Mouse (Mus musculus) T-helper 2 cell (primary cell): ENCODE measurements around the gene Brip1.

Experiments used
- in situ Hi-C: fragments of 300-600 bp; cut with MboI, MseI; formaldehyde crosslinking; loops from one replicate; pipeline ENCODE4 v1.15.1; 2025; ENCODE audit warnings: high pct_unique_total_duplicates

Brip1 gene

GRCm38 (mm10) chr11:86115955-86116354 lies 85.0 kb downstream of the Brip1 start:
- in situ Hi-C loops: no loop called here

DNA sequence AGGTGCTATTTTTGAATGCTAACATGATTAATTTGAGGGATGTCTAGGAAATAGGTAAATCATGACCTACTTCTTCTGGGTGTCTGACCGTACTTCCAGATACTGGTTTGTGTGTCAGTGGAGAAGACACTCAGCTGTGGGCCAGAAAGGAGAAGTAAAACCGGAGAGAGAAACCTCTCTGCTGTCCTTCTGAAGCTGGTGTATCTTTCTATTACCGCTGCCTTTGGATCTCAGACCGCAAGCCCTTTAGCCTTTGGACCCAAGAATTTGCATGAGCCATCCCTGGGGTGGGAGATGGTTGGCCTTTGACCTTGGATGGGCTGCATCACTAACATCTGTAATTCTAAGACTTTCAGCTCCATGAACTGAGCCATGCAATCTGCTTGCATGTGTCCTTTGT lies 93.7 kb downstream of the Brip1 start:
- in situ Hi-C loops: no loop called here

- in situ Hi-C loops: no loop called here
Observed at GRCm38 (mm10) chr11:86106596-86106995, 94.4 kb downstream of the Brip1 start.

DNA sequence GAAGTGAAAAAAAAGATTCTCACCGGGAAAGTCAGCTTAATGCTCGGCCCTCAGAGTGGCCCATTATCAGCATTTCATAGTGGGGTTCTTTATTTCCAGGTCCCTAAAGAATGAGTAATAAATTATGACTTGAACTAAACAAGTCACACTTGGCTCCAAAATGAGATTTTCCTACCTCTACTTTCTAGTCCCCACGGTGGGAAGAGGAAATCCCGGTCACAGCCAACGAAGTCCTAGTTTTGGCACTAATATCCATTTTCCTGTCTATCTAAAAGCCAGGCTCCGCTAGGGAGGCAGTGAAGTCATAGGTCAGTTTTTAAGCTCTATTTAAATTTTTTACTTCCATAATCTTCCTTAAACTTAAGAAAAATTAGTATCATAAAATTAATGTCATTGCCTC lies 99.8 kb downstream of the Brip1 start:
- in situ Hi-C loops: no loop called here

DNA sequence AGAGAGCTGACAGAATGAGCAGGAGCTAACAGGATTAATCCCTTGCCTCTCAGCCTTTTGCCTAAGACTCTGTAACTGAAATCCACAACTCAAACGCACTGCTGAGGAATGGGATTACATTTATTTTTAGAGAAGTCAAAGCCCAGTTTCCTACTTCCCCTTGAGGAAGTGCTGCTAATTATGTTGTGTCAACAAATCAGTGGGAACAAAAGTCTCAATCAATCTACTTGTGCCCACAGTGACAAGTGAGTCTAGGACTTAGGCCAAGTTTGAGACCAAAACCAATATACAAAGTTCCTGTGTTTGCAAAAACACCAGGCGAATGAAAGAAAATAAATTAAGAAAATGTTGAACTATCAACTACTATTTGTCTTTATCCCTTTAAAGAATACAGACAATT lies 101.7 kb downstream of the Brip1 start:
- in situ Hi-C loops: no loop called here

DNA sequence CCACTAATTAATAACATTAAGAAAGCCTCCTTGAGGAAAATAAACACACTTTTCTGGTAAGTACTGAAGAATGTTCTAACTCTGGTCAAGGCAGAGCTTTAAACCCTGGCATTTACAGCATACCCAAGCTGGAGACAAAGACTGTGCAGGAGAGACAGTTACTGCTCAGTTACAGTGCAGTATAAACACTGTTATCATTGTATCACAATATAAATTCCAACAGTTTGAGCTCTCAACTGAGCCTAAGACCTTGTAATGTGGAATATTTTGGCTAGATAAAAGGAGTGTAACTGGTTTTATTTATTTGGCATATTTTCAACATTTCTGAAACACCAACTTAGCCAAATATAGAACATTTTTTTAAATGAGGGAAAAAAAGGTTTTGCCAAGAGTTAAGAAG lies 112.2 kb downstream of the Brip1 start:
- in situ Hi-C loops: no loop called here

GRCm38 (mm10) chr11:86084522-86084921 lies 116.5 kb downstream of the Brip1 start:
- in situ Hi-C loops: no loop called here

DNA sequence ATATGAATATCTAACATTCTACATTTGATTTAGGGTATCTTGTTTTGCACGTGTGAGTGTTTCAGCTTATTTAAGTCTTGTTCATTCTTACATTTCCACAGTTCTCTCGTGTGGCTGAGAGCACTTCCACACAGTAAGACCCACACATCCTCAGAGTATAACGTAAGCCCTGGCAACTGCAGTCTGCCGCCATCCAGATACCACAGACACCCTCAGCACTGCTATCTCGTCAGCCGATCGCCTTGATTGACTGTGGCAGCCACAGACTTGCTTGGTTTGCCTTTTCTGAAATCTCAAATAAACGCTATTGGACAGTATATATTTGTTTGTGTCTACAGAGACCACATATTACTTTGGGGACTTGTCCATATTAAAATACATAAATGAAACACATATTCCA lies 123.0 kb downstream of the Brip1 start:
- in situ Hi-C loops: no loop called here

- in situ Hi-C loops: no loop called here
Observed at GRCm38 (mm10) chr11:86076966-86077365, 124.0 kb downstream of the Brip1 start.

- in situ Hi-C loops: no loop called here
Observed at GRCm38 (mm10) chr11:86076403-86076802, 124.6 kb downstream of the Brip1 start.

DNA sequence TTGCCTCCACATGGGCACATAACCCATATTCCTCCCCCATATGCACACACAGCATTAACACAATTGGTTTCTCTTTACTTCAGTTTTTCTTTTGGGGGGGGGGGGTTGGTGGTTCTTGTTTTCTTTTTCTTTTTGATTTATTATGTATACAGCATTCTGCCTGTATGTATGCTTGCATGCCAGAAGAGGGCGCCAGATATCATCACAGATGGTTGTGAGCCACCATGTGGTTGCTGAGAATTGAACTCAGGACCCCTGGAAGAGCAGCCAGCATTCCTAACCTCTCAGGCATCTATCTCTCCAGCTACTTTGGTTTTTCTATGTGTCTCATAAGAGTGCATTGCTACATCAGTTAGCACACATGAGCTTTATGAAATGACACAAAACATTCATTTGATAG lies 125.6 kb downstream of the Brip1 start:
- in situ Hi-C loops: no loop called here

- in situ Hi-C loops: no loop called here
Observed at GRCm38 (mm10) chr11:86068651-86069050, 132.3 kb downstream of the Brip1 start.

GRCm38 (mm10) chr11:86067154-86067553 lies 133.8 kb downstream of the Brip1 start:
- in situ Hi-C loops: no loop called here

- in situ Hi-C loops: no loop called here
Observed at GRCm38 (mm10) chr11:86064881-86065280, 136.1 kb downstream of the Brip1 start.

- in situ Hi-C loops: no loop called here
Observed at GRCm38 (mm10) chr11:86061243-86061642, 139.8 kb downstream of the Brip1 start.

DNA sequence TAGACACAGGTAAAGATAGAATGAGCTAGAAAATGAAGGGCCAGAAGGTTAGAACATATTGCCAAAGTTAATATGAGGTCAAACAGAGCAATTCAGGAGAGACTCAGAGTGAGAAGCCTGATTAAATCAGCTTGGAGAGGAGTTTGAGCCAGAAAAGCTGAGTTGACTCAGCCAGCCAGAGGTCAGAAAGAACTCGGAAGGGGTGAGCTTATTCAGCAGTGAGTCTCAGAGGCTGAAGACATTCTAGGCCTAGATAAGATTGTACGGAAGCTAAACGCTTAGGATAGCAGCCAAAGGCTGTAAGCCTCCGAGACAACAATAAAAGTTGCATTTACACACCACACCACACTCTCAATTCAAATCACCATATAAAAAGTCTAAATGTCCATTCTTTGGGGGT lies 141.9 kb downstream of the Brip1 start:
- in situ Hi-C loops: no loop called here

DNA sequence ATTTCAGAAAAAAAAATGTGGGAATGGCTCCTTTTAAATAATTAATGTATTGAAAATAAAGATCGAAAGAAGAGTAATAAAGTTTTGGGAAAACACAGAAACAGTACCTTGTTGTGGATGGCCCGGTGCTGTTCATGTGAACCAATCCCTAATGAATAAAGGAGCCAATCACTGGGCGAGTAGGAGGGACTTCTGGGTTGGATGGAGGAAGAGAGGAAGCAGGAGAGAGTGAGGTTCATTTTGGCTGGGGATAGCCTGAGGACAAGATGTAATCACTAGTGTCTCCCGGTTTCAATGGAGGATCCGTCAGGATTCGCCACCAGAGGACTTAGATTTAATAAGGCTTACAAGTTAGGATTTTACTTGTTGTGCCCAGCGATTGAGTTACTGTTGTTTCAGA lies 145.2 kb downstream of the Brip1 start:
- in situ Hi-C loops: no loop called here

GRCm38 (mm10) chr11:86051383-86051782 lies 149.6 kb downstream of the Brip1 start:
- in situ Hi-C loops: no loop called here

- in situ Hi-C loops: no loop called here
Observed at GRCm38 (mm10) chr11:86050430-86051280, 150.3 kb downstream of the Brip1 start.

GRCm38 (mm10) chr11:86039994-86040393 lies 161.0 kb downstream of the Brip1 start:
- in situ Hi-C loops: no loop called here

GRCm38 (mm10) chr11:86039355-86039754 lies 161.6 kb downstream of the Brip1 start:
- in situ Hi-C loops: no loop called here

GRCm38 (mm10) chr11:86038701-86039100 lies 162.3 kb downstream of the Brip1 start:
- in situ Hi-C loops: no loop called here

DNA sequence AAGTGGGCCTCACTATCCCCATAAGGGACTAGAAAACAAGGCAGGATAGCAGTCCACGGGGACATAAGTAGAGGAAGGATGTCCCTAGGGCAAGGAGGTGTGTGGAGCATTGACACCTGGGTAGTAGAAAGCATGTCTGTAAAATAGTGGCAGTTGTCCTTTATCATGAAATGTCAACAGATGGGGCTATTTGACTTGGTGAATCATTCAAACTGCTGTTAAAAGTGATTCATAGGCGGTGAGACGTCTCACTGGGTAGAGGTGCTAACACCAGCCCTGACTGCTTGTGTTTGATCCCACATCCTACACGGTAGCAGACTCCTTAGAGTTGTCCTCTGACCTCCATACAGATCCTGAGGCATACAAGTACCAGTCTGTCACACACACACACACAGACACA lies 168.1 kb downstream of the Brip1 start:
- in situ Hi-C loops: no loop called here

GRCm38 (mm10) chr11:86028034-86028433 lies 173.0 kb downstream of the Brip1 start:
- in situ Hi-C loops: no loop called here
